Mouse (Mus musculus) CH12.LX (cell line): ENCODE results near the gene Agmo.

ENCODE experiments used
- BHLHE40 ChIP-seq: IDR thresholded peaks from 2 replicates; pipeline ENCODE4 v1.6.1; 2011; ENCODE audit warnings: mild to moderate bottlenecking, low read depth, low read length, improper control_type of control experiment
- CTCF ChIP-seq, 2 experiments: IDR thresholded peaks in 1 of 2; conservative IDR thresholded peaks in 1 of 2; 2 replicates each; pipeline ENCODE4 v1.5.1; 2011 to 2012; ENCODE audit warnings: low read depth in 2 of 2, low read length in 2 of 2, improper control_type of control experiment in 1 of 2, inconsistent platforms in 1 of 2, mild to moderate bottlenecking in 1 of 2, moderate library complexity in 1 of 2
- EP300 ChIP-seq: IDR thresholded peaks from 2 replicates; pipeline ENCODE4 v1.6.1; 2011; ENCODE audit warnings: low read length, improper control_type of control experiment
- HCFC1 ChIP-seq: IDR thresholded peaks from 2 replicates; pipeline ENCODE4 v1.6.1; 2012; ENCODE audit warnings: low read depth, mild to moderate bottlenecking, inconsistent platforms, low read length, improper control_type of control experiment
- MXI1 ChIP-seq: IDR thresholded peaks from 2 replicates; pipeline ENCODE4 v1.6.1; 2011; ENCODE audit warnings: mild to moderate bottlenecking, low read depth, low read length, improper control_type of control experiment
- MYC ChIP-seq: IDR thresholded peaks from 2 replicates; pipeline ENCODE4 v1.6.1; 2011; ENCODE audit warnings: low read depth, mild to moderate bottlenecking, improper control_type of control experiment, low read length
- POLR2A ChIP-seq: IDR thresholded peaks from 2 replicates; pipeline ENCODE4 v1.6.1; 2011; ENCODE audit warnings: low read depth, mild to moderate bottlenecking, improper control_type of control experiment, low read length
- POLR2AphosphoS2 ChIP-seq: IDR thresholded peaks from 2 replicates; pipeline ENCODE4 v1.6.1; 2011; ENCODE audit warnings: low read depth, low read length, improper control_type of control experiment
- UBTF ChIP-seq: IDR thresholded peaks from 2 replicates; pipeline ENCODE4 v1.6.1; 2012; ENCODE audit warnings: low read depth, mild to moderate bottlenecking, inconsistent platforms, low read length, improper control_type of control experiment, moderate library complexity
- USF2 ChIP-seq: conservative IDR thresholded peaks from 2 replicates; pipeline ENCODE4 v1.6.1; 2011; ENCODE audit warnings: low read depth, low read length, improper control_type of control experiment
- ZC3H11A ChIP-seq: IDR thresholded peaks from 2 replicates; pipeline ENCODE4 v1.6.1; 2012; ENCODE audit warnings: low read depth, mild to moderate bottlenecking, inconsistent platforms, low read length, improper control_type of control experiment
- ZNF384 ChIP-seq: IDR thresholded peaks from 2 replicates; pipeline ENCODE4 v1.6.1; 2012; ENCODE audit warnings: low read depth, low read length, improper control_type of control experiment, inconsistent platforms

DNA sequence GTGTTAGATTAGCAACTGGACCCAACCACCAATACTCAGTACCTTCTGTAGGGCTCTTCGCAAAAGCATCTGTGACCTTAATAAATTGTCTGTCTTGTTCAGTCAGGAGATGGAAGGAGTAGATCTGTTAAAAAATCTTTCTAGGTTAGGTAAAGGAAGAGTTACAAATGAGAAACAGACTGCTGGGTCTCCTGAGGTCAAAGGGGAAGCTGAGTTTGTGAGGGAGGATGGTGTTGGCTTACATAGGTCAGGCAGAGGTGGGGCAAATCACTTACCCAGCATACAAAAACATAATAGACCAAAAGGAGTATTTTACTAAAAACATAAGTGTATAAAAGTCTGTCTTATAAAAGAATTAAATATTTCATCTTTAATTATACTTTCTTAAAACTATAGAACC lies 69.3 kb downstream of the Agmo start:
- TF ChIP-seq CTCF (conservative IDR thresholded peaks at IDR 0.05 in 1 of 2, IDR thresholded peaks at IDR 0.05 in 1 of 2; ENCODE audit: low read depth in 2 of 2, low read length in 2 of 2) (no peak), POLR2A (no peak), ZNF384 (no peak), EP300 (no peak), MXI1 (no peak), USF2 (no peak), UBTF (no peak), ZC3H11A (no peak), BHLHE40 (no peak), HCFC1 (no peak), MYC (no peak), POLR2AphosphoS2 (no peak)
